Mouse (Mus musculus) testis, adult 2 months (tissue): Measurements from ENCODE around the gene Ttc28.

ENCODE experiments used
- CTCF ChIP-seq: fragments of 200-500 bp; IDR thresholded peaks from 2 replicates; pipeline ENCODE4 v1.5.1; 2012; ENCODE audit warnings: low read depth, mild to moderate bottlenecking, inconsistent platforms, low read length, moderate library complexity; ENCODE audit not compliant: control insufficient read depth, insufficient read depth, insufficient replicate concordance
- POLR2A ChIP-seq: fragments of 200-500 bp; IDR thresholded peaks from 2 replicates; pipeline ENCODE4 v1.6.1; 2012; ENCODE audit warnings: low read depth, mild to moderate bottlenecking, inconsistent platforms, low read length, moderate library complexity; ENCODE audit not compliant: control insufficient read depth

DNA sequence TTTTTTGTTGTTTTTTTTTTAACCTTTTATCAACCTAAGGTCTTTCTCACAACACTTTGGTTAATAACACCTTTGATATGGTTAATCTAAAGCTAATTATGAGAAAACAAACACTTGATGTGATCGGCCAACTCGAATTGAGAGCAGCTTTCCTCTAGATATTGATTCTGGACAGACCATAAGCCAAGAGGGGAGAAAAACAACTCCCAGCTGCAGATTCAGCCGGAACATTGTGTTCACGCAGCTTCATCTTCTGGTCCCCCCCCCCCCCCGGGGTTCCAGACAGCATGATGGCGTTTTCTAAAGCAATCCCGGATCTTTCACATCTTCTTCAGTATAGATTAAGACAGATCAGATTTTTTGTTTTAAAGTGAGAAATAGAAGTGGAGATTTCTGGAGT, 194.4 kb downstream of the Ttc28 start:
- no peak for TF ChIP-seq CTCF
- no peak for TF ChIP-seq POLR2A
